Mouse (Mus musculus) thymus, adult 2 months (tissue): ENCODE results near the gene Hist1h4f. TPM values are rescaled to one million over a fixed set of nuclear protein-coding genes. Genes with fewer than 3 reads are reported as not detected.

Experiments used
- DNase-seq: peaks from one replicate; pipeline ENCODE4 v3.0.0; 2021
- H3K27ac ChIP-seq: fragments of 200-500 bp; 2 replicates; pipeline ENCODE4 v1.5.1; 2012; ENCODE audit warnings: low read length, control low read depth; ENCODE audit not compliant: control insufficient read depth, insufficient read depth
- H3K27me3 ChIP-seq: fragments of 200-500 bp; 2 replicates; pipeline ENCODE4 v1.6.1; 2012; ENCODE audit warnings: mild to moderate bottlenecking, low read length, moderate library complexity, mixed read lengths; ENCODE audit not compliant: control insufficient read depth, insufficient read depth
- H3K36me3 ChIP-seq: fragments of 200-500 bp; 2 replicates; pipeline ENCODE4 v1.6.1; 2012; ENCODE audit warnings: mild to moderate bottlenecking, low read length, moderate library complexity; ENCODE audit not compliant: control insufficient read depth, insufficient read depth
- H3K4me1 ChIP-seq: fragments of 200-500 bp; replicated peaks from 2 replicates; pipeline ENCODE4 v1.6.1; 2012; ENCODE audit warnings: low read length; ENCODE audit not compliant: control insufficient read depth, insufficient read depth
- H3K4me3 ChIP-seq: fragments of 200-500 bp; 2 replicates; pipeline ENCODE4 v1.5.1; 2012; ENCODE audit warnings: mild to moderate bottlenecking, low read length, control low read depth, moderate library complexity; ENCODE audit not compliant: control insufficient read depth, insufficient read depth
- CTCF ChIP-seq: fragments of 200-500 bp; IDR thresholded peaks from 2 replicates; pipeline ENCODE4 v1.5.1; 2012; ENCODE audit warnings: mild to moderate bottlenecking, control low read depth, low read length, moderate library complexity, borderline replicate concordance; ENCODE audit not compliant: control insufficient read depth, poor library complexity, insufficient read depth; ENCODE audit errors: extremely low read depth
- POLR2A ChIP-seq: fragments of 200-500 bp; IDR thresholded peaks from 2 replicates; pipeline ENCODE4 v1.6.1; 2012; ENCODE audit warnings: mild to moderate bottlenecking, low read length, control low read depth, moderate library complexity; ENCODE audit not compliant: control insufficient read depth, poor library complexity, insufficient read depth; ENCODE audit errors: extremely low read depth
- WGBS: fragments of 180-500 bp; shearing (Covaris S2); methylation state at CpG from one replicate; pipeline ENCODE4 v1.1.7; 2018; 5-methylcytosine and 5-hydroxymethylcytosine counted together
- polyA plus RNA-seq: library from polyadenylated mRNA; depleted of rRNA; stranded (reverse); fragments of >200 nt; gene quantifications from 2 replicates; pipeline ENCODE4 v1.2.3, GENCODE M21; 2012; rRNA removed

Gene Hist1h4f
- polyA plus RNA-seq, 1 experiment = 208 TPM

DNA sequence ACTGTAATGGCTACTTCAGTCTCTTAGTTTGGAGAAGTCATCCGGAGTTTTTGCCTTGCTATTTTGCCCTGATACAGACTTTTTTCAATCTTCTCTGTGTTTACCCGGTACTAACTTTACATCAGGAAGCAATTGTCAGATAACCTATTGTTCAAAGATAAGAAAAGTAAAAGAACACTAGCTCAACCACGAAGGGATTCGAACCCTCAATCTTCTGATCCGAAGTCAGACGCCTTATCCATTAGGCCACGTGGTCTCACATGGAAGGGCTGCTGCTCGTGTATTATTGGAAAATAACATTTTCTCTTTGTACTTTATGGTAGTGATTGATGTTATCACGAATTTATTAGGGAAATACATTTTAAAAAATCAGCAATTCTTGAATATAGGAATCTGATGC lies 47.7 kb downstream of the Hist1h4f start:
- H3K27ac ChIP-seq = no peak overlapping the region
- TF ChIP-seq CTCF = no peak
- TF ChIP-seq POLR2A = no peak
- no peaks in the 10 kb centered on the region for H3K36me3 ChIP-seq
- peak; percentile 64 for DNase-seq
- WGBS = 10% methylated on average over 9 of the region's 9 CpGs
- H3K4me1 ChIP-seq = peaks cover 3% of the 10 kb centered on the region
- H3K4me3 ChIP-seq = no peak overlapping the region
- no peaks in the 10 kb centered on the region for H3K27me3 ChIP-seq

DNA sequence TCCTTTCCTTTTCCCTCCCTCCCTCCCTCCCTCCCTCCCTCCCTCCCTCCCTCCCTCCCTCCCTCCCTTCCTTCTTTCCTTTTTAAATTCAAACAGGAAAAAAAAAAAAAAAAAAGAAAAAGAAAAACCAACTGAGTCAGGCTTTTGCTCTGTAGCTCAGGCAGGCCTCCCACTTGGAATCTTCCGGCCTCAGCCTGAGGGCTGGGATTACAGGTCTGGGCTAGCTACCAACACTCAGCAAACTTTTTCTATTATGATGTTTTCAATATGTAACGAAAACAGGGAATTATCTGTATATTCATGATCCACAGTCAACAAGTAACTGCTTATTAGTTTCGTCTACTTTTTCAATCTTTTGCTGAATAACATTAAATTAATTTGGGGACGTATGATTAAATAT lies 48.5 kb downstream of the Hist1h4f start:
- TF ChIP-seq CTCF (no peak), POLR2A (no peak)
- H3K4me1 ChIP-seq = peaks cover 3% of the 10 kb centered on the region
- DNase-seq = no peak
- 94% methylated on average over 4 of the region's 4 CpGs for WGBS
- no peaks in the 10 kb centered on the region for H3K27me3 ChIP-seq
- H3K4me3 ChIP-seq = no peak overlapping the region
- H3K27ac ChIP-seq = no peak overlapping the region
- H3K36me3 ChIP-seq = no peaks in the 10 kb centered on the region

DNA sequence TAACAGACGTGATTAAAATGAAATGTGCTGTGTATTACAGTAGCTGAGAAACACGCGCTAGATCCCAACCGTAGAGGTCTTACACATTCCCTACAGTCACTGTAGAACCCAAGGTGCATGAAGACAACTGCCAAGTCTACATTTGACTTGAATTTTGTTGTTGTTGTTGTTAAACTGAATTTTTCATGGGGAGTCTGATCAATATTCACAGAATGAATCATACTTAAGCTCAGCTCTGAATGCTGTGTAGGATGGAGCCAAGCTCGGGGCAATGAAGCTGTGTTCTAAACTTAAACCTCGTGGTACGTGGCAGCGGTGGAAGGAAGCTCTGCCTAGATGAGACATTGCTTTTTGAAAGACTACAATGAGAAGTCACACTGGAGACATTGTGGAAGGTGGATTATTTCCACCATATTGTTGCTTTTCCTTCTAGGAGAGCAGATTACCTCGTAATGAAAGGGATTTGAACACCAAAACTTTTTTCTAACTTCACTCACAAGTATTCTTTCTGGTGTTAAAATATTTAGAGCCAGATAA lies 49.3 kb downstream of the Hist1h4f start:
- TF ChIP-seq CTCF = no peak
- TF ChIP-seq POLR2A = no peak
- Histone ChIP-seq H3K4me1 (peaks cover 3% of the 10 kb centered on the region), H3K27ac (no peak overlapping the region), H3K4me3 (no peak overlapping the region), H3K36me3 (no peaks in the 10 kb centered on the region), H3K27me3 (no peaks in the 10 kb centered on the region)
- WGBS = 86% methylated on average over 9 of the region's 9 CpGs
- no peak for DNase-seq

DNA sequence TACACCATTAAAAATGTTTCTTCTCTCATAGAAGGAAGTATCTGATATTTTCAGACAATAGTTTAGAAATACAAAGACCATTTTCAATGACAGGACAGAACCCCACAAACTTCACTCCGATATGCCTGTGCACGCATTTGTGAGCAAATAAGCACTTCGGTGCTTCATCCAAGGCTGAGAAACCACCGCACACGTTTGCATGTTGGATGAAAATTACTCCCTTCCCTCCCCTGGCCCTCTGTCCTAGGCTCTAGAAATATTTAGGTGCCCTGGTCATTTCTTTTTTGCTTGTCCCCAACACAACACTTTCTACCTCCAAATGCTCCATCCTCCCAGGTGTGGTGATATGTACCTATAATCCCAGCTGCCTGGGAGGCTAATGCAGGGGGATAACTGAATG lies 49.9 kb downstream of the Hist1h4f start:
- peaks cover 3% of the 10 kb centered on the region for H3K4me1 ChIP-seq
- H3K4me3 ChIP-seq = no peak overlapping the region
- no peaks in the 10 kb centered on the region for H3K36me3 ChIP-seq
- no peaks in the 10 kb centered on the region for H3K27me3 ChIP-seq
- 79% methylated on average over 5 of the region's 5 CpGs for WGBS
- TF ChIP-seq POLR2A = no peak
- TF ChIP-seq CTCF = no peak
- H3K27ac ChIP-seq = no peak overlapping the region
- no peak for DNase-seq

Other genes with a start within 250 kb of the Hist1h4f start
- 2.4 and 3.7 TPM in 2 replicates for gene Zfp322a, start 182.4 kb downstream of the Hist1h4f start, polyA plus RNA-seq
- 4.2 and 4.5 TPM in 2 replicates for gene Abt1, start 127.8 kb downstream of the Hist1h4f start, polyA plus RNA-seq
- gene Btn1a1, start 85.7 kb downstream of the Hist1h4f start, polyA plus RNA-seq = 0.05 and 0.15 TPM in 2 replicates
- gene Btn2a2, start 62.8 kb downstream of the Hist1h4f start, polyA plus RNA-seq = 0.23 and 0.27 TPM in 2 replicates
- gene Hist1h4h, start 20.6 kb downstream of the Hist1h4f start, polyA plus RNA-seq = 150 and 182 TPM in 2 replicates
- 4,070 and 5,945 TPM in 2 replicates for gene Hist1h2af, start 17.7 kb downstream of the Hist1h4f start, polyA plus RNA-seq
- 496 and 661 TPM in 2 replicates for gene Hist1h3g, start 16.2 kb downstream of the Hist1h4f start, polyA plus RNA-seq
- 37.8 and 51.2 TPM in 2 replicates for gene Hist1h2bh, start 8.3 kb downstream of the Hist1h4f start, polyA plus RNA-seq
- gene Hist1h3f, start 7.6 kb downstream of the Hist1h4f start, polyA plus RNA-seq = 72.3 and 87.8 TPM in 2 replicates
- 1.9 and 2.9 TPM in 2 replicates for gene Hist1h1d, start 1.6 kb upstream of the Hist1h4f start, polyA plus RNA-seq
- 245 and 339 TPM in 2 replicates for gene Hist1h3e, start 10.7 kb upstream of the Hist1h4f start, polyA plus RNA-seq
- 174 and 210 TPM in 2 replicates for gene Hist1h2ae, start 19.6 kb upstream of the Hist1h4f start, polyA plus RNA-seq
- 523 and 578 TPM in 2 replicates for gene Hist1h2bg, start 19.7 kb upstream of the Hist1h4f start, polyA plus RNA-seq
- gene Hist1h2bf, start 22.5 kb upstream of the Hist1h4f start, polyA plus RNA-seq = 277 and 362 TPM in 2 replicates
- 76.8 and 109 TPM in 2 replicates for gene Hist1h2ad, start 22.7 kb upstream of the Hist1h4f start, polyA plus RNA-seq
- 161 and 207 TPM in 2 replicates for gene Hist1h3d, start 24.1 kb upstream of the Hist1h4f start, polyA plus RNA-seq
- 115 and 120 TPM in 2 replicates for gene Hist1h4d, start 29.9 kb upstream of the Hist1h4f start, polyA plus RNA-seq
- 14.4 and 19.9 TPM in 2 replicates for gene Hist1h2be, start 69.5 kb upstream of the Hist1h4f start, polyA plus RNA-seq
- gene Hist1h1e, start 70.9 kb upstream of the Hist1h4f start, polyA plus RNA-seq = 9.4 and 18.5 TPM in 2 replicates
- gene Hist1h2ac, start 132.3 kb upstream of the Hist1h4f start, polyA plus RNA-seq = 11.0 and 12.9 TPM in 2 replicates
- 153 and 154 TPM in 2 replicates for gene Hist1h2bc, start 132.6 kb upstream of the Hist1h4f start, polyA plus RNA-seq
- 0.11 TPM in 1 of 2 replicates, not detected in the other for gene Hist1h1t, start 144.2 kb upstream of the Hist1h4f start, polyA plus RNA-seq
- gene Hist1h4c, start 146.8 kb upstream of the Hist1h4f start, polyA plus RNA-seq = 69.8 and 70.6 TPM in 2 replicates
- 9.8 and 13.5 TPM in 2 replicates for gene Hfe, start 159.2 kb upstream of the Hist1h4f start, polyA plus RNA-seq
- 40.9 and 48.1 TPM in 2 replicates for gene Hist1h1c, start 187.2 kb upstream of the Hist1h4f start, polyA plus RNA-seq
- 377 and 602 TPM in 2 replicates for gene Hist1h3c, start 194.0 kb upstream of the Hist1h4f start, polyA plus RNA-seq
- gene Hist1h2bb, start 195.1 kb upstream of the Hist1h4f start, polyA plus RNA-seq = 160 and 224 TPM in 2 replicates
- 258 and 455 TPM in 2 replicates for gene Hist1h2ab, start 199.5 kb upstream of the Hist1h4f start, polyA plus RNA-seq
- 529 and 561 TPM in 2 replicates for gene Hist1h3b, start 200.6 kb upstream of the Hist1h4f start, polyA plus RNA-seq
- gene Hist1h4b, start 205.4 kb upstream of the Hist1h4f start, polyA plus RNA-seq = 101 and 134 TPM in 2 replicates
- gene Hist1h4a, start 209.6 kb upstream of the Hist1h4f start, polyA plus RNA-seq = 295 and 320 TPM in 2 replicates
- gene Hist1h3a, start 210.7 kb upstream of the Hist1h4f start, polyA plus RNA-seq = 348 and 451 TPM in 2 replicates
- gene Hist1h1a, start 212.0 kb upstream of the Hist1h4f start, polyA plus RNA-seq = 18.2 and 21.2 TPM in 2 replicates
- not detected in 2 replicates for gene Trim38, start 218.3 kb upstream of the Hist1h4f start, polyA plus RNA-seq